Mouse (Mus musculus): ENCODE data around the gene Abcc3.
A peak's percentile ranks its signal among the peaks of the same experiment; 100 is the strongest.

Gene Abcc3

GRCm38 (mm10) chr11:94351094-94351493 lies 41.7 kb downstream of the Abcc3 start:
- no peak for DNase-seq (ENCODE audit: low spot score in 2 of 2)

GRCm38 (mm10) chr11:94350337-94350736 lies 42.5 kb downstream of the Abcc3 start:
- no peak for DNase-seq (ENCODE audit: low spot score in 2 of 2)

DNA sequence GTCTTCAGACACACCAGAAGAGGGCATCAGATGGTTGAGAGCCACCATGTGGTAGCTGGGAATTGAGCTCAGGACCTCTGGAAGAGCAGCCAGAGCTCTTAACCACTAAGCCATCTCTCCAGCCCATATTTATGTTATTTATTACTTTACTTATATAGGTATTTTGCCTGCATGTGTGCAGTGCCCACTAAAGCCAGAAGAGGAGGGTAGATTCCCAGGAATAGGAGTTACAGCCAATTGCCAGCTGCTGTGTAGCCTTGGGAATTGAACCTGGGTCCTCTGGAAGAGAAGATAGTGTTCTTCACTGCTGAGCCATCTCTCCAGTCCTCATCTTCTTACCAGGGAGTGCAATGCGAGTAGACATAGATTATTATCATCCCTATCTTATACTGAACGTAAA lies 43.0 kb downstream of the Abcc3 start:
- DNase-seq (ENCODE audit: low spot score in 2 of 2): no peak

- DNase-seq (ENCODE audit: low spot score in 2 of 2): no peak
Measured at GRCm38 (mm10) chr11:94347063-94347575, 45.7 kb downstream of the Abcc3 start.

GRCm38 (mm10) chr11:94346611-94347010 lies 46.2 kb downstream of the Abcc3 start:
- DNase-seq (ENCODE audit: low spot score in 2 of 2): no peak

DNA sequence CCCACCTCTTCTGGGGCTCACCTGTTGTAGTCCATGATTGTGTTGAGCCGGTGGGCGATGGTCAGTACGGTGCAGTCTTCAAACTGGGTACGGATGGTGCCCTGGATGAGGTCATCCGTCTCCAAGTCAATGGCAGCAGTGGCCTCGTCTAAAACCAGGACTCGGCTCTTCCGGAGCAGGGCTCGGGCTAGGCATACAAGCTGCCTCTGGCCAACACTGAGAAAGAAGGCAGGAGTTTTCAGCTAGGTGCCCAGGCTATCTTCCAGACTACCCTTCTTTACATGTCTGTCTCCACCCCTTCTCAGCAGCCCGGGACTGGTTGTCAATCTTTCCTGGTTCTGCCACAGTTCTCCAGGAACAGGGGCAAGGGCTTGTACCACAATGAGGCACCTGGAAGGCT lies 46.9 kb downstream of the Abcc3 start:
- no peak for DNase-seq (ENCODE audit: low spot score in 2 of 2)

DNA sequence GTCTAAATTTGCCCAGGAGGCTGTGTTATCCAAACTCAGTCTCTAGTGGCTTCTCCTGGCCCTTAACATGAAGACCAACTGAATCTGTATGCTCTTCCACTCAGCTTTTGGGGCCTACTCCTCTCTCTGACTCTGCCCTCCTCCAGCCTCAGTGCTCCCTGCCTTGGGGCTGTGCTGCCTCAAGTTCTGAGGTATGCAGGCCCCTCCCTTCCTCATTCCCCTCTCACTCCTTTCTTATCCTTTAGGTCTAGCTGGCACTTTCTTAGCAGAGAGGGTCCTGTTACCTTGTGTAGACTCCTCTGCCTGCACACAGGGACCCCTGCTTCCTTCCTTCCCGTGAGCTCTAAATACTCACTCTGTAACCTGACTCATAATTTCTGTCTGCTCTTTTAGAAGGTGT lies 48.3 kb downstream of the Abcc3 start:
- no peak for DNase-seq (ENCODE audit: low spot score in 2 of 2)

DNA sequence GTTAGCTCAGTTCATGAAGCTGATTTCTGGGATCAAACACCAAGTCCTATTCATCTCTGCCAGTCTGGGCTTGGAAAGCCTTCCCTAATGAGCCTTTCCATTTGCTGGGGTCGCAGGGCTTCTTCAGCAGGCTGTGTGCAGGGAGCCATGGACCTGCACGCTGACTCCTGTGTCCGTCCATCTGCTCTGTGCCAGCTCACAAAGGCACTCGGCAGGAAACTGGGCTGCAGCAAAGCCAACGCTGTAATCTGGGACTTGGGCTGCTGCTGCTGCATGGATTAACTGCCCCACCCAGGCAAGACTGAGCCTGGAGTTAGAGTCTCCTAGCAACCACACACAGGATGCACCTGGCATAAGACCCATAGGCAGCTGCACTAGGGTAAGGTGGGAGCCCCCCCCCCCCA lies 48.8 kb downstream of the Abcc3 start:
- DNase-seq (ENCODE audit: low spot score in 2 of 2): no peak

GRCm38 (mm10) chr11:94342114-94342905 lies 50.5 kb downstream of the Abcc3 start:
- no peak for DNase-seq (ENCODE audit: low spot score in 2 of 2)

DNA sequence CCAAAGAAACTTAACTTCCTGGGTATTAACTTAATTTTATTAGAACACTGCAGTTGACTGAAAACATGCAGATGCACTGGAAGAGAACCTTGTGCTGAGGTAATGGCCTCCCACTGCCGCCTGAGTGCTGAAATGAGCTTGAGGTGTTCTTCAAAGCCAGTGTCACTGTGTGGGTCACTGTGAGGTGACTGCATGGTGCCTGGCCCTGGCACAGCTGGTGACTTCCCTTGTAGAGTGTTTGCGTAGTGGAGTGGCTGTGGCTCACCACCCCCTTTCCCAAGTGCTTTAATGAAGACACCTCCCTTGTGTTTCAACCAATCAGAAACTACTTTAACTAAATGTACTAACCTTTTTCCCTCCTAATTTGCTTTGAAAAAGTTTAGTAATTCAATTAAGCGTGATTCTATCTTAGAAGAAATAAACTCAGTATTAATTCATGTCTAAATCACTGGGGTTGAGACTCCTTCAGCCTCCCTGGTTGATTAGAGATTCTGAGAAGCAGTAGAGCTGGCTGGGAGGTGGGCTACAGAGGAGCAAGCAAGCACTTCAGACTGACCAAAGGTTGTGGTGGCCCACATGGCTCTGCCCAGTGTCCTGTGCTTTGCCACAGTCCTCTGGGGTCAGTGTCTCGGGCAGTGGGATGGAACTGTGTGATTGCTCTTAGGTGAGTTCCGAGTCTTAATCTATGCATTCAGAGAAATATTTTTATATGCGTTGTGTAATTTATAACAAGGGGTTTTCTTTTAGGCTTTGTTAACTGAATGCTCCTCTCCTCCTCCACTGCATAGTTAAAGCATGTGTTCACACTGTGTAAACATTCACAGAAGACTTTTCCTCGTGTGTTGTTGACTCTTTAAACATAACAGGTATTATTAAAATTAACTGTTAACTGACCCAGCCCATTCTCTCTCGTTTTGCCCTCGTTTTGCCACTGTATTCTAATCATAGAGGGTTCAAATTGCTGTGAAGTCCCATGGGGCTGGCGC lies 51.6 kb downstream of the Abcc3 start:
- no peak for DNase-seq (ENCODE audit: low spot score in 2 of 2)

- DNase-seq (ENCODE audit: low spot score in 2 of 2): peak in 1 of 2 experiments; percentile 65
Measured at GRCm38 (mm10) chr11:94339732-94340585, 52.8 kb downstream of the Abcc3 start.

- DNase-seq (ENCODE audit: low spot score in 2 of 2): no peak
Measured at GRCm38 (mm10) chr11:94338347-94338746, 54.5 kb downstream of the Abcc3 start.

DNA sequence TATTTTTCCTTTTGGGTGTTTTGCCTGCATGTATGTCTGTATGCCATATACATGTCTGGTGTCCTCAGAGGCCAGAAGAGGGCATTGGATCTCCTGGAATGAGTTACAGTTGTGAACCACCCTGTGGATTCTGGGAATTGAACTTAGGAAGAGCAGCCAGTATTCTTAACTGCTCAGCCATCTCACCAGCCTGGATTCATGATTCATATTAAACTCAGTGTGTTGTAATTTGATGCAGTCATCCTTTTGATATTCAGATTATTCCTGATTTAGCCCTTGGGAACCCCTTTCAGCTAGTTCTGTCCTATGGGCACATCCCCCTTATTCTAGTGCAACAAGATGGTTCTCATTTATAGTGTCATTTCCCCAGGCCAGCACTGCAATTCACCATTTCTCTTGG lies 56.2 kb downstream of the Abcc3 start:
- DNase-seq (ENCODE audit: low spot score in 2 of 2): no peak

- DNase-seq (ENCODE audit: low spot score in 2 of 2): no peak
Measured at GRCm38 (mm10) chr11:94334386-94334968, 58.3 kb downstream of the Abcc3 start.

GRCm38 (mm10) chr11:94332726-94333125 lies 60.1 kb downstream of the Abcc3 start:
- no peak for DNase-seq (ENCODE audit: low spot score in 2 of 2)

- no peak for DNase-seq (ENCODE audit: low spot score in 2 of 2)
Measured at GRCm38 (mm10) chr11:94330211-94330610, 62.6 kb downstream of the Abcc3 start.

- peak in 1 of 2 experiments; percentile 76 for DNase-seq (ENCODE audit: low spot score in 2 of 2)
Measured at GRCm38 (mm10) chr11:94329270-94329891, 63.4 kb downstream of the Abcc3 start.

DNA sequence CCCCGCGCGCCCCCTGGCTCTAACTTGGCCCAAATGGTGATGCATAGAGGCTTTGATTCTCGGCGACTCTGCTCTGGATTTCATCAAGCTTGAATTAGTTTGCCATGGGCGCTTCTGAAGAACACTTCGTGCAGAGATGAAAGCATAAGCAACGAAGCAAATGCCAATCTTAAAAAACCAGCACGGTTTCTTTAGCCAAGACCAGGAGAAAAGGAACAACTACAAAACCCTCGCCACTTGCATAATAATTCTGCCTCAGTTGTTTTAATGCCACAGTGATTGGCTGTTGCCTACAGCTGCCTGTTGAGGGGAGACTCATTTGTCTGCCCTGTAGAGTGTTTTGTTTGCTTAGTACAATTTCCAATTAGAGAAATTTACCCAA lies 64.2 kb downstream of the Abcc3 start:
- peak in 1 of 2 experiments; percentile 35 for DNase-seq (ENCODE audit: low spot score in 2 of 2)

DNA sequence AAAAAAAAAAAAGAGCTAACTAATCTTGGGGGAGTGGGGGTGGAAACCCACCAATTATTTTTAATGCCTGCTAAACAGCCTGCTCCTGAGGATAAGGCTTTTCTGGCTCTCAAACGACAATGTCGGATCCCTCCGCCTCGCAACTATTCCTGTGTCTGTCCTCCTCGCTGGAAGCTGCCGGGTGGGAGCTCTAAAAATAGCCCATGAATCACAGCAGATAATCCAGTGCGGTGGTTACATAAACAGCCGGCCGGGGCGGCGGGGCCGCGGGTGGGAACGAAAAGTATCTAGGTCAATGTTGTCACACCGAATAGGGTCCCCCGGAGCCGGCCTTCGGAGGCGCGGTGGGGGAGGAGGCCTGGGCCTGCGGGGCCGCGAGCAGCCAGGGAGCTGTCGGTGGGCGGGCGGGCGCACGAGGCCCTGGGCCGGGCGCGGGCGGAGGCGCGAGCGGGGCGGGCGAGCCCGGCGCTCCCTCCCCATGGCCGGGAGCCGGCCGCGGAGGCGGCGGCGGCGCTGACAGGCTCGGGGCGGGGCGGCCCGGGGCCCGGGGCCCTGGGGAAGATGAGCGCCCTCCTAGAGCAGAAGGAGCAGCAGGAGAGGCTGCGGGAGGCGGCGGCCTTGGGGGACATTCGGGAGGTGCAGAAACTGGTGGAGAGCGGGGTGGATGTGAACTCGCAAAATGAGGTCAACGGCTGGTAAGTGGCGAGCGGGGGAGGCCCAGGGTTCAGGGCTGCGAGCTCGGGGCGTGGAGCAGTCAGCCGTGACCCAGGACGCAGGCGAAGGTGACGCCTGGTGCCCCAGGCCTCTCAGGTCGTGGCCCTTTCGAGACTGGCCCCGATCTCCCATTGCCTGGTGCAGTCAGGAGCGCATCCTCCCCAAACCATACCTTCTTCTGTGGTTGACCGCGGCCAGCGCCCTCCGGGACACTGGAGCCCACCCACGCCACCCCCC lies 64.8 kb downstream of the Abcc3 start, which contains the start of gene Ankrd40:
Ankrd40 (plus strand) TSS at position 309 of the 951 bp plus-strand sequence.
- DNase-seq (ENCODE audit: low spot score in 2 of 2): peak; percentile 96 to 99
